Mouse (Mus musculus) thymus, postnatal 14 days (tissue): ENCODE measurements at regions not wholly inside any gene's neighbourhood (a gene's known extent, or its start where the extent isn't known, plus 50 kb on each side); places are given as distances from the start of the nearest gene placed in this dataset.
A peak's percentile ranks its signal among the peaks of the same experiment; 100 is the strongest.
"Not testable (repeated sequence)": the region's sequence is repeated elsewhere in the genome, so short reads cannot be mapped to it uniquely, and the experiment has no call there.

Experiments used
- DNase-seq: peaks from one replicate; pipeline ENCODE4 v3.0.0; 2021

GRCm38 (mm10) chr15:60333573-60334306 is 317.3 kb upstream of the 4933412E24Rik start:
- no peak for DNase-seq

GRCm38 (mm10) chr15:60317577-60317976 is 301.2 kb upstream of the 4933412E24Rik start:
- no peak for DNase-seq

GRCm38 (mm10) chr15:60315210-60315609 is 298.8 kb upstream of the 4933412E24Rik start:
- DNase-seq, result no peak

GRCm38 (mm10) chr15:60309909-60310308 is 293.5 kb upstream of the 4933412E24Rik start:
- DNase-seq, result no peak

GRCm38 (mm10) chr15:60308968-60309367 is 292.6 kb upstream of the 4933412E24Rik start:
- no peak for DNase-seq

- DNase-seq, result no peak
Measured at GRCm38 (mm10) chr15:60308126-60308525, 291.7 kb upstream of the 4933412E24Rik start.

- DNase-seq, result no peak
Measured at GRCm38 (mm10) chr15:60303501-60303900, 287.1 kb upstream of the 4933412E24Rik start.

- no peak for DNase-seq
Measured at GRCm38 (mm10) chr15:60301939-60302338, 285.5 kb upstream of the 4933412E24Rik start.

- no peak for DNase-seq
Measured at GRCm38 (mm10) chr15:60285321-60285720, 268.9 kb upstream of the 4933412E24Rik start.

- DNase-seq, result no peak
Measured at GRCm38 (mm10) chr15:60280378-60280777, 264.0 kb upstream of the 4933412E24Rik start.

GRCm38 (mm10) chr15:60253661-60254060 is 237.2 kb upstream of the 4933412E24Rik start:
- not testable (repeated sequence) for DNase-seq

- DNase-seq, result no peak
Measured at GRCm38 (mm10) chr15:60226335-60226938, 210.0 kb upstream of the 4933412E24Rik start.

- peak; percentile 10 for DNase-seq
Measured at GRCm38 (mm10) chr15:60195070-60195469, 178.7 kb upstream of the 4933412E24Rik start.

- DNase-seq, result no peak
Measured at GRCm38 (mm10) chr15:60193157-60193556, 176.7 kb upstream of the 4933412E24Rik start.

GRCm38 (mm10) chr15:60187002-60187715 is 170.7 kb upstream of the 4933412E24Rik start:
- peak; percentile 6 for DNase-seq

GRCm38 (mm10) chr15:60141554-60142070 is 125.2 kb upstream of the 4933412E24Rik start:
- DNase-seq, result peak; percentile 55

- DNase-seq, result no peak
Measured at GRCm38 (mm10) chr15:60136671-60137070, 120.3 kb upstream of the 4933412E24Rik start.

GRCm38 (mm10) chr15:60134515-60134914 is 118.1 kb upstream of the 4933412E24Rik start:
- DNase-seq, result no peak

GRCm38 (mm10) chr15:60132701-60133100 is 116.3 kb upstream of the 4933412E24Rik start:
- DNase-seq, result no peak

GRCm38 (mm10) chr15:60124461-60124860 is 108.0 kb upstream of the 4933412E24Rik start:
- no peak for DNase-seq

- DNase-seq, result no peak
Measured at GRCm38 (mm10) chr15:60119926-60120325, 103.5 kb upstream of the 4933412E24Rik start.

GRCm38 (mm10) chr15:60111885-60112284 is 95.5 kb upstream of the 4933412E24Rik start:
- DNase-seq, result no peak

- DNase-seq, result no peak
Measured at GRCm38 (mm10) chr15:60111046-60111445, 94.6 kb upstream of the 4933412E24Rik start.

GRCm38 (mm10) chr15:60104126-60104525 is 87.7 kb upstream of the 4933412E24Rik start:
- no peak for DNase-seq
